Mouse (Mus musculus) central nervous system, embryonic 18 days (tissue): ENCODE data around the gene Il18rap. TPM values are rescaled to one million over a fixed set of nuclear protein-coding genes. Genes with fewer than 3 reads are reported as not detected.

ENCODE experiments used
- polyA plus RNA-seq: library from polyadenylated mRNA; depleted of rRNA; stranded (reverse); fragments of >200 nt; gene quantifications from 2 replicates; pipeline ENCODE4 v1.2.3, GENCODE M21; 2012; rRNA removed

The Il18rap gene
- 0.11 and 0.16 TPM in 2 replicates for polyA plus RNA-seq

GRCm38 (mm10) chr1:40514851-40515585, at the start of gene Il18rap:
Il18rap (plus strand) TSS chr1:40515362.

GRCm38 (mm10) chr1:40465477-40466430, 49.4 kb upstream of the Il18rap start, which contains the start of gene Il18r1:
Il18r1 (plus strand) TSS chr1:40465552.

GRCm38 (mm10) chr1:40579784-40580183, 64.6 kb downstream of the Il18rap start, which contains the start of gene Slc9a4:
Slc9a4 (plus strand) TSS chr1:40580081.

Other genes starting within 250 kb of the Il18rap start
- gene Il1rl2, start 190.8 kb upstream of the Il18rap start, polyA plus RNA-seq, result 0.91 and 1.8 TPM in 2 replicates
- gene Il1rl1, start 85.8 kb upstream of the Il18rap start, polyA plus RNA-seq, result 0.09 and 0.12 TPM in 2 replicates
- gene Il18r1, start 49.8 kb upstream of the Il18rap start, polyA plus RNA-seq, result 0.03 and 0.04 TPM in 2 replicates
- gene Slc9a4, start 64.7 kb downstream of the Il18rap start, polyA plus RNA-seq, result 0.25 and 0.34 TPM in 2 replicates
- 1.2 and 1.6 TPM in 2 replicates for gene Slc9a2, start 165.2 kb downstream of the Il18rap start, polyA plus RNA-seq